Mouse (Mus musculus): ENCODE results near the gene Olfr1191-ps1. TPM values are rescaled to one million over a fixed set of nuclear protein-coding genes. Genes with fewer than 3 reads are reported as not detected.
"Not testable (repeated sequence)": the region's sequence is repeated elsewhere in the genome, so short reads cannot be mapped to it uniquely, and the experiment has no call there.

The Olfr1191-ps1 gene
- total RNA-seq (2022), result not detected

DNA sequence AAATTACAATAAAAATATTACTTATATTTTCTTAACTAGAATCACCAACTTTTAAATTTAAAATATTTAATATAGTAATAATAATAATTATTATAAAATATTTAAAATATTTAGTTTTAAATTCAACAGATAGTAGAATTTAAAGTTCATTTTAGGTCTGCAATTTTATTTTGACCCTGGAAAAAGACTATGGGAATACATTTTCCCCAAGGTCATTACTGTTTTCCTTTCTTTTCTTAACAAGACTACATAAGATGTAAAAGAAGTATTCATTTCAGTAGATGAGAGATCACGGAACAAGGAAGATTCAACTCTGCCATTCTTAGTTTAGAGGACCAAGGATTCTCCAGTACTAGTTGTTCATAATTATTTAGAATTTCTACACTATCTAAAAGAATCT is at the start of gene Olfr1191-ps1:
Olfr1191-ps1 (plus strand) TSS at position 301 of the 400 bp plus-strand sequence.
- DNase-seq, result not testable (repeated sequence)

DNA sequence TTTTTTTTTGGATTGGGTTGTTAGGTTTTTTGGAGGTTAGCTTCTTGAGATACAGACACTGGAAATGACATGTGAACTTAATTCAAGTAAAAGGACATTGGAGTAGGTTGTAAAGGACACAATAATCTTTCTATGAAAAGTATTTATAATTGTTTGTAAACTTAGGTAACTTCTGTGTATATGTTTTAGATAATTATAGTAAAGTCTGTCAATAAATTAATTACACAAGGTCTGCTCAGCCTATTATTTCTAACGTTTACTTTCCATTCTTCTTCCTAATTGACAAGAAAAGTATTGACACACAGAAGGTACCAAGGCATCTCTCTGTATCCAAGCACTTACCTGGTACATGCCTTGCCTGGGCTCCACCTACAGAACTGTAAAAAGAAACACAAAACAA is 7.9 kb downstream of the Olfr1191-ps1 start, which contains the start of gene Olfr1192-ps1:
Olfr1192-ps1 (plus strand) TSS at position 301 of the 400 bp plus-strand sequence.
- no peak for DNase-seq

DNA sequence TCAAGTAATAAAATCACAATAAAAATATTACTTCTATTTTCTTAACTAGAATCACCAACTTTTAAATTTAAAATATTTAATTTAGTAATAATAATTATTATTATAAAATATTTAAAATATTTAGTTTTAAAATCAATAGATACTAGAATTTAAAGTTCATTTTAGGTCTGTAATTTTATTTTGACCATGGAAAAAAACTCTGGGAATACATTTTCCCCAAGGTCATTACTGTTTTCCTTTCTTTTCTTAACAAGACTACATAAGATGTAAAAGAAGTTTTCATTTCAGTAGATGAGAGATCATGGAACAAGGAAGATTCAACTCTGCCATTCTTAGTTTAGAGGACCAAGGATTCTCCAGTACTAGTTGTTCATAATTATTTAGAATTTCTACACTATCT is 35.0 kb downstream of the Olfr1191-ps1 start, which contains the start of gene Olfr1193:
Olfr1193 (plus strand) TSS at position 301 of the 400 bp plus-strand sequence.
- DNase-seq, result not testable (repeated sequence)

DNA sequence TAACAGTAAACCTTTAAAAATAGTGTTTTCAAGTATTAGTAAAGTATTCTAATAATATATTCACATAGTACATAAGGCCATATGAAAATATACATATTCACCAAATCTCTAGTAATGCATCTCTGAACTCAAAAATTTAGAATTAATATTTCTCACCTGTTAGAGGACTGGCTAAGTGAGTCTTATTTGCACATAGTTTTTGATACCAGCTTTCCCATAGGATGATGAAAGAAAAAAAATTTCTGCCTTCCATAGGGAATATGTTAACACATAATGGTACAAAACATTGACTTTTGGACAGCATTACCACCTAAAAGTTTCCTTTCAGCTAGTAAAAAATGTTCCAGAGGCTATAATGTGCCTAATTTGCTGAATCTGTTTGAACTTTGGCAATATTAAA is 48.7 kb downstream of the Olfr1191-ps1 start, which contains the start of gene Olfr1195:
Olfr1195 (minus strand) TSS at position 101 of the 400 bp plus-strand sequence.
- no peak for DNase-seq

Other genes starting within 250 kb of the Olfr1191-ps1 start
- gene Olfr1179, start 234.1 kb upstream of the Olfr1191-ps1 start, total RNA-seq (2022), result not detected
- gene Olfr1180, start 221.4 kb upstream of the Olfr1191-ps1 start, total RNA-seq (2022), result not detected
- gene Olfr1181, start 214.4 kb upstream of the Olfr1191-ps1 start, total RNA-seq (2022), result not detected
- gene Gm13757, start 191.4 kb upstream of the Olfr1191-ps1 start, total RNA-seq (2022), result not detected
- not detected for gene Olfr1183, start 185.7 kb upstream of the Olfr1191-ps1 start, total RNA-seq (2022)
- not detected for gene Olfr1184, start 156.9 kb upstream of the Olfr1191-ps1 start, total RNA-seq (2022)
- not detected for gene Olfr1185-ps1, start 147.2 kb upstream of the Olfr1191-ps1 start, total RNA-seq (2022)
- gene Olfr1186, start 122.0 kb upstream of the Olfr1191-ps1 start, total RNA-seq (2022), result not detected
- gene Olfr1188, start 83.6 kb upstream of the Olfr1191-ps1 start, total RNA-seq (2022), result not detected
- gene Olfr1189, start 54.1 kb upstream of the Olfr1191-ps1 start, total RNA-seq (2022), result not detected
- not detected for gene Olfr1192-ps1, start 8.0 kb downstream of the Olfr1191-ps1 start, total RNA-seq (2022)
- not detected for gene Olfr1193, start 35.1 kb downstream of the Olfr1191-ps1 start, total RNA-seq (2022)
- gene Olfr1195, start 48.6 kb downstream of the Olfr1191-ps1 start, total RNA-seq (2022), result not detected
- not detected for gene Olfr1196, start 64.1 kb downstream of the Olfr1191-ps1 start, total RNA-seq (2022)
- not detected for gene Olfr1197, start 91.8 kb downstream of the Olfr1191-ps1 start, total RNA-seq (2022)
- gene Olfr1198, start 110.8 kb downstream of the Olfr1191-ps1 start, total RNA-seq (2022), result not detected
- gene Olfr1199, start 119.9 kb downstream of the Olfr1191-ps1 start, total RNA-seq (2022), result not detected
- gene Olfr1200, start 129.9 kb downstream of the Olfr1191-ps1 start, total RNA-seq (2022), result not detected
- not detected for gene Olfr1201, start 152.5 kb downstream of the Olfr1191-ps1 start, total RNA-seq (2022)
- gene Olfr1202, start 174.0 kb downstream of the Olfr1191-ps1 start, total RNA-seq (2022), result not detected
- not detected for gene Olfr1205, start 189.2 kb downstream of the Olfr1191-ps1 start, total RNA-seq (2022)
- not detected for gene Olfr1204, start 208.8 kb downstream of the Olfr1191-ps1 start, total RNA-seq (2022)
- not detected for gene Olfr1206, start 222.7 kb downstream of the Olfr1191-ps1 start, total RNA-seq (2022)